Mouse (Mus musculus) thymus, adult 2 months (tissue): ENCODE results near the gene Ikzf3. TPM values are rescaled to one million over a fixed set of nuclear protein-coding genes. Genes with fewer than 3 reads are reported as not detected.

Experiments
- DNase-seq: peaks from one replicate; pipeline ENCODE4 v3.0.0; 2021
- H3K27ac ChIP-seq: fragments of 200-500 bp; 2 replicates; pipeline ENCODE4 v1.5.1; 2012; ENCODE audit warnings: low read length, control low read depth; ENCODE audit not compliant: control insufficient read depth, insufficient read depth
- H3K27me3 ChIP-seq: fragments of 200-500 bp; 2 replicates; pipeline ENCODE4 v1.6.1; 2012; ENCODE audit warnings: mild to moderate bottlenecking, low read length, moderate library complexity, mixed read lengths; ENCODE audit not compliant: control insufficient read depth, insufficient read depth
- H3K36me3 ChIP-seq: fragments of 200-500 bp; 2 replicates; pipeline ENCODE4 v1.6.1; 2012; ENCODE audit warnings: mild to moderate bottlenecking, low read length, moderate library complexity; ENCODE audit not compliant: control insufficient read depth, insufficient read depth
- H3K4me1 ChIP-seq: fragments of 200-500 bp; replicated peaks from 2 replicates; pipeline ENCODE4 v1.6.1; 2012; ENCODE audit warnings: low read length; ENCODE audit not compliant: control insufficient read depth, insufficient read depth
- H3K4me3 ChIP-seq: fragments of 200-500 bp; 2 replicates; pipeline ENCODE4 v1.5.1; 2012; ENCODE audit warnings: mild to moderate bottlenecking, low read length, control low read depth, moderate library complexity; ENCODE audit not compliant: control insufficient read depth, insufficient read depth
- CTCF ChIP-seq: fragments of 200-500 bp; IDR thresholded peaks from 2 replicates; pipeline ENCODE4 v1.5.1; 2012; ENCODE audit warnings: mild to moderate bottlenecking, control low read depth, low read length, moderate library complexity, borderline replicate concordance; ENCODE audit not compliant: control insufficient read depth, poor library complexity, insufficient read depth; ENCODE audit errors: extremely low read depth
- POLR2A ChIP-seq: fragments of 200-500 bp; IDR thresholded peaks from 2 replicates; pipeline ENCODE4 v1.6.1; 2012; ENCODE audit warnings: mild to moderate bottlenecking, low read length, control low read depth, moderate library complexity; ENCODE audit not compliant: control insufficient read depth, poor library complexity, insufficient read depth; ENCODE audit errors: extremely low read depth
- WGBS: fragments of 180-500 bp; shearing (Covaris S2); methylation state at CpG from one replicate; pipeline ENCODE4 v1.1.7; 2018; 5-methylcytosine and 5-hydroxymethylcytosine counted together
- polyA plus RNA-seq: library from polyadenylated mRNA; depleted of rRNA; stranded (reverse); fragments of >200 nt; gene quantifications from 2 replicates; pipeline ENCODE4 v1.2.3, GENCODE M21; 2012

Gene Ikzf3
- polyA plus RNA-seq, 1 experiment, result 143 TPM

DNA sequence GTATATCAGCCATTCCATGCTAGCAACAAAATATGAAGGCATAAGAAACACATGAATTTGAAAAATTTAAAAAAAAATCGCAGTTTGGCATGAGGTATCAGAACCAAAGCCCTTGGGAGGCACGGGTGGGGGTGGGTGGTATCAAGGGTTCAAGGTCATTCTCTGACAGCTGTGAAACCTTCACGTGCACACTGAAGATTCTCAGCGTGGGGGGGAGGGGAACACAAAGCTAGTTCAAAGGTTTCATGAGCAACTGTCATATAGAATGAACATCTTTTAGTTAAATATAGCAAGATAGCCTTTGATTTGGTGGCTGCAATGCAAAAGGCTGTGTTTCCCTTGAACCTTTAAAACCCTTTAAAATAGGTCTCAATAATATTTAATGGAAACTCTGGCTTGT is 20.7 kb downstream of the Ikzf3 start:
- DNase-seq, result peak; percentile 66
- 18% methylated on average over 4 of the region's 4 CpGs for WGBS
- Histone ChIP-seq H3K4me1 (peaks cover 28% of the 10 kb centered on the region), H3K4me3 (no peak overlapping the region), H3K36me3 (peaks cover 5% of the 10 kb centered on the region; the same call in 1 of the 2 replicates), H3K27me3 (no peaks in the 10 kb centered on the region), H3K27ac (0 out of 2 replicates have a peak overlapping the region, but pooled peaks have one; percentile 14)
- no peak for TF ChIP-seq POLR2A
- no peak for TF ChIP-seq CTCF

DNA sequence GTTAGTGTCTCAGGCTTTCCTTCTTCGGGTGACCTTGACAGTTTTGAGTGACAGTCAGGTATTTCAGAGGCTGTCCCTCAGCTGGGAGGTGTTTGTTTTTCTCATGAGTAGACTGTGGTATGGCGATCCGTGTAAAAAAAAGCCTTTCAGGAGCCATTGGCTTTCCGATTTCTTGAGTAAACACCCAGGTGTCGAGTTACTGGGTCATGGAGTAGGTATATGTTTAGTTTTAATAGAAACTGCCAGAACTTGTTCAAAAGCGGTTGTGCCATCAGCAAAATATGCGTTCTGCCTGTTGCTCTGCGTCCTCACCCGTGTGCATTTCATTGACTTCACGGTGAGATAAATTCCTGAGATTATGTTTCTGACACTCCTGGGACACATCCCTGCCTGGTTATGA is 25.4 kb downstream of the Ikzf3 start:
- 87% methylated on average over 10 of the region's 10 CpGs for WGBS
- Histone ChIP-seq H3K4me3 (no peak overlapping the region), H3K27ac (no peak overlapping the region), H3K36me3 (peaks cover 22% of the 10 kb centered on the region), H3K27me3 (no peaks in the 10 kb centered on the region), H3K4me1 (peaks cover 11% of the 10 kb centered on the region)
- no peak for TF ChIP-seq POLR2A
- no peak for TF ChIP-seq CTCF
- DNase-seq, result no peak

DNA sequence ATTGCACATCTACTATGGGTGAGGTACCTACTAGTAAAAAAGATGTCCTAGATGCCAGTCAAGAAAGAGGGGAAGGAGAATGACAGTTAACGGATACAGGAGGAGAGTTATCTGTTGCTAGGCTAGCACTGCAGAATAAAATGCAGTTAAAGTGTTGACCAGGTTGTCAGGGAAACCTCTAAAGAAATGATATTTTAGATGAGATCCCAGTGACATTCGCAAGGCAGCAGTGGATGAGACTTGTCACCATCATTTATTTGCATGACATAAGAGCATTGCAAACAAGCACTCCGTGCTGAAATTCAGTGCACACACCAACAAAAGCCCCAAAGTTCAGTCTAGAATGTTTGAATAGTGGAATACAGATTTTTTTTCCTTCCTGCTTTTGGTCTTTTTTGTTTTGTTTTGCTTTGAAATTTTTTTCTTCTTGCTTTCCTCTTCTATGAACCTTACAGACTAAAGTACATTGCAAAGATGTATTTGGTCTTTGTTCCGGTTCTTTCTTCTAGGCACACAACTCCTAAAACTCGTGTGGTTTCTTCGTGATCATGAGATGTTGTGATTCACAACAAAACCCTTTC is 32.4 kb downstream of the Ikzf3 start:
- WGBS, result 61% methylated on average over 6 of the region's 6 CpGs
- no peak overlapping the region for H3K4me3 ChIP-seq
- TF ChIP-seq CTCF (no peak), POLR2A (no peak)
- no peak overlapping the region for H3K27ac ChIP-seq
- no peak for DNase-seq
- H3K36me3 ChIP-seq, result peaks cover 31% of the 10 kb centered on the region
- no peaks in the 10 kb centered on the region for H3K27me3 ChIP-seq
- H3K4me1 ChIP-seq, result peaks cover 44% of the 10 kb centered on the region

DNA sequence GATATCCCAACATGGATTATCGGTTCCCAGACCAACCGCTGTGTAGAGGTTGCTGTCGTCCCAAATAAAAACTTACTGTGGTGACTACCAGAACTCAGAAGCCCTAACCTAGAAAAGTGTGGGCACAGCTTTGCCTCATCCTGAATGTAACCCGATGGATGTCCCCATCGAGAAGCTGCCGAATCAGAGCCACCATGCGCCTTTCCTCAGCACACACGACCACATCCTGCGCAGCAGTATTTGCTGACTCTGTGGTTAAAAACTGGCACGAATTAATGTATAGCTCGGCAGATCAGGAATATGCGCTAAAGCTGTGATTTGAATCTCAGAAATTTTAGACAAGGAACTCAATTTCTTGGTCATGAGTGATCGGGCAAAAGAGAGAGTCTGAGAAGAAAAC is 33.0 kb downstream of the Ikzf3 start:
- DNase-seq, result peak; percentile 47
- H3K27me3 ChIP-seq, result no peaks in the 10 kb centered on the region
- WGBS, result 29% methylated on average over 13 of the region's 13 CpGs
- H3K27ac ChIP-seq, result no peak overlapping the region
- TF ChIP-seq POLR2A (no peak), CTCF (no peak)
- H3K4me1 ChIP-seq, result peaks cover 44% of the 10 kb centered on the region
- no peak overlapping the region for H3K4me3 ChIP-seq
- peaks cover 31% of the 10 kb centered on the region for H3K36me3 ChIP-seq

DNA sequence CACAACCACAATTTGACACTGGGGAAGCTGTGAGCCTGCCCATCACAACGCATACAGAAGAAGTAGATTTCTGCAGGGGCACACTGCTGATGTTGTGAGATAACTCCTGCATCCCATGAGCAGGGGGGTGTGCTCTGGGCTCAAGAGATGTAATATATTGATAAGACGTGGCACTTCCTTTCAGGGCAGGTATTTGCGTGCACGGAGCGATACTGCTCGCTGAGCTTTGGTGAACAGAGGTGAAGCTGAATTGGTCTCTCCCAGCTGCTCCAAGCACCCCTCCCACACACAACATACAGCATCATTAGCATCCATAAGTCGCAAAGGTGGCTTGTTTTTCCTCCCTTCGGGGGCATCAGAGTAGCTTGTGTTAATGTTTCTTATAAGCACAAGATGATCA is 35.7 kb downstream of the Ikzf3 start:
- no peak overlapping the region; the same call in 1 of the 2 replicates for H3K27ac ChIP-seq
- H3K36me3 ChIP-seq, result peaks cover 11% of the 10 kb centered on the region; the same call in 1 of the 2 replicates
- TF ChIP-seq CTCF, result no peak
- TF ChIP-seq POLR2A, result no peak
- WGBS, result 40% methylated on average over 8 of the region's 8 CpGs
- H3K27me3 ChIP-seq, result no peaks in the 10 kb centered on the region
- DNase-seq, result no peak
- no peak overlapping the region for H3K4me3 ChIP-seq
- H3K4me1 ChIP-seq, result peaks cover 40% of the 10 kb centered on the region

DNA sequence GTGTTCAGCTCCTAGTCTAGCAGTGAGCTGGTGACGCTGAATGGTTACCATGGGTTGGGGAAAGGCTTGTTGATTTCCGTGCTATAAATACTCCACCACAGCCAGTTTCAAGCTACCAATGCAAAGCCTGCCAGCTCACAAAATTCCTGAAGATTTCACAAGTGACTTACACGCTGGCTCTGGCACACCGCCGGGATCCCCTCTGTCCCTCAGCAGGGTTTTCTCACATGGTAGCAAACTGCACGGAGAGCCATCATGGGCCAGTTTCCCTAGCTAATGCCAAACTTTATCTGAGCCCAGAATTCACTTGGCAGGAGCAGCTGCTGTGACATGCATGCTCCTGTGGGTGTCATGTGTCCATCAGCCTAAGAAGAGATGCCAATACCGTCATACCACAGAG is 36.4 kb downstream of the Ikzf3 start:
- H3K4me1 ChIP-seq, result peaks cover 36% of the 10 kb centered on the region
- H3K36me3 ChIP-seq, result peaks cover 5% of the 10 kb centered on the region; the same call in 1 of the 2 replicates
- H3K27ac ChIP-seq, result no peak overlapping the region
- H3K4me3 ChIP-seq, result no peak overlapping the region
- no peaks in the 10 kb centered on the region for H3K27me3 ChIP-seq
- WGBS, result 73% methylated on average over 7 of the region's 7 CpGs
- DNase-seq, result no peak
- TF ChIP-seq CTCF (no peak), POLR2A (no peak)

DNA sequence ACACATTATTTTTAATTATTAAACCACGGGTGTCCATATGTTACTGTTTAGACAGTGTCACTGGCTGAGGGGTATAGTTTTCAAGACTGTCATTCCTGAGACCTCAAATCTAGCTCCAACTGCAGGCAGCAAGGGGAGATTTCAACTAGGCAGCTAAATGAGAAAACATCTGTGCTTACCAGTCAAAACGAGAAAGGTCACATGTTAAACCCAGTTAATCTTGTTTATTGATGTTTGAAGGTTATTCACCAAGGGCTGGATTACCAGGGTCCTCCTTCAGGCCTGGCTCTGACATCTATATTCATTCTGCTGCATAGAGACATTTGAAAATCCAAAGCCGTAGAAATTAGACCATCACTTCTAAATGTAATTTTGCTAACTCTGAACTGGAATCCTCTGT is 40.9 kb downstream of the Ikzf3 start:
- Histone ChIP-seq H3K4me3 (no peak overlapping the region), H3K27me3 (no peaks in the 10 kb centered on the region), H3K27ac (no peak overlapping the region), H3K36me3 (peaks cover 20% of the 10 kb centered on the region), H3K4me1 (peaks cover 15% of the 10 kb centered on the region)
- 76% methylated on average over 3 of the region's 3 CpGs for WGBS
- DNase-seq, result no peak
- TF ChIP-seq POLR2A (no peak), CTCF (no peak)
